Mouse (Mus musculus): ENCODE results near the gene Slc25a21.

GRCm38 (mm10) chr12:57138937-57139336 is 58.3 kb downstream of the Slc25a21 start:
- TF ChIP-seq CTCF (IDR thresholded peaks at IDR 0.05; ENCODE audit: low read depth) (no peak), EP300 (IDR thresholded peaks at IDR 0.05; ENCODE audit: low read depth) (no peak)

Data from liver, postnatal 0 days (tissue).